Mouse (Mus musculus) hindbrain, embryonic 16.5 days (tissue): ENCODE data around the gene Gm10974. TPM values are rescaled to one million over a fixed set of nuclear protein-coding genes. Genes with fewer than 3 reads are reported as not detected.

Experiments
- ATAC-seq: fragments of 200-750 bp; cut with Nextera tagmentation; 2 replicates; pipeline ENCODE4 v1.8.0; 2017; ENCODE audit warnings: moderate TSS enrichment, moderate library complexity
- H3K27ac ChIP-seq: fragments of 300-500 bp; sonication (generic); 2 replicates; pipeline ENCODE4 v1.5.1; 2014; ENCODE audit warnings: low read depth, mild to moderate bottlenecking, control low read depth, low read length, moderate library complexity
- H3K27me3 ChIP-seq: fragments of 300-500 bp; sonication (generic); replicated peaks from 2 replicates; pipeline ENCODE4 v1.6.1; 2014; ENCODE audit warnings: low read length; ENCODE audit not compliant: control insufficient read depth, insufficient read depth
- H3K36me3 ChIP-seq: fragments of 300-500 bp; sonication (generic); 2 replicates; pipeline ENCODE4 v1.6.1; 2014; ENCODE audit warnings: mild to moderate bottlenecking, low read length, moderate library complexity, mixed read lengths; ENCODE audit not compliant: control insufficient read depth, insufficient read depth
- H3K4me1 ChIP-seq: fragments of 300-500 bp; sonication (generic); 2 replicates; pipeline ENCODE4 v1.6.1; 2014; ENCODE audit warnings: low read depth, low read length; ENCODE audit not compliant: control insufficient read depth, insufficient read depth
- H3K4me2 ChIP-seq: fragments of 300-500 bp; sonication (generic); 2 replicates; pipeline ENCODE4 v1.6.1; 2014; ENCODE audit warnings: mild to moderate bottlenecking, low read length, control low read depth, moderate library complexity
- H3K4me3 ChIP-seq: fragments of 300-500 bp; sonication (generic); 2 replicates; pipeline ENCODE4 v1.5.1; 2014; ENCODE audit warnings: mild to moderate bottlenecking, low read length, control low read depth, moderate library complexity
- H3K9ac ChIP-seq: fragments of 300-500 bp; sonication (generic); 2 replicates; pipeline ENCODE4 v1.6.1; 2014; ENCODE audit warnings: low read depth, mild to moderate bottlenecking, control low read depth, low read length, moderate library complexity
- H3K9me3 ChIP-seq: fragments of 300-500 bp; sonication (generic); 2 replicates; pipeline ENCODE4 v1.6.1; 2014; ENCODE audit warnings: mild to moderate bottlenecking, low read length, moderate library complexity; ENCODE audit not compliant: control insufficient read depth
- WGBS: fragments of 180-500 bp; shearing (Covaris S2); extraction: QIAGEN DNeasy Blood & Tissue Kit; methylation state at CpG from one replicate; pipeline ENCODE4 v1.1.7; 2014; 5-methylcytosine and 5-hydroxymethylcytosine counted together
- polyA plus RNA-seq: library from polyadenylated mRNA; unstranded; fragments of >200 nt; fragmentation: Nextera tagmentation; extraction: Ambion mirVana; gene quantifications from 2 replicates; pipeline ENCODE4 v1.2.1, GENCODE M21; 2015

The Gm10974 gene
- polyA plus RNA-seq, 1 experiment from 2014 or later = not detected

DNA sequence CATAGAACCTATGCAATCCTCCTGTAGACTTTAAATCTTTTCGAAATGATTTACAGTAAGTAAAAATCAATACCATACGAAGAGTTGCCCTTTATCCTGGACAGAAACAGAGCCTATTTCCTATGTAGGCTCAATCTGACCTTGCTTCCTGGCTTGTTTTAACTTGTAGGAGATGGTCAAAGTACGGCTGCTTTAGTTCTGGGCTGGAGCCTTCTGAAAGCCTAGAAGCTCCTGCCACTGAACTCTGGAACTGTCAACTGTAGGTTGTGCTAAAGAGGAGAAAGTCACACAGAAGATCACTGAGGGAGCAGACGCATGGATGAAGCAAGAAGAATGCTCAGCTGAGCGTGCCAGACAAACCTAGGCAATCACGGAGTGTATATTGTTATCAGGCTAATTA, 5.3 kb downstream of the Gm10974 start:
- Histone ChIP-seq H3K27me3 (no peaks in the 10 kb centered on the region), H3K9me3 (no peaks in the 10 kb centered on the region), H3K27ac (no peak overlapping the region), H3K4me2 (no peak overlapping the region), H3K4me1 (no peaks in the 10 kb centered on the region), H3K4me3 (no peak overlapping the region), H3K9ac (no peak overlapping the region), H3K36me3 (no peaks in the 10 kb centered on the region)
- WGBS = 86% methylated on average over 6 of the region's 6 CpGs
- no peak for ATAC-seq

DNA sequence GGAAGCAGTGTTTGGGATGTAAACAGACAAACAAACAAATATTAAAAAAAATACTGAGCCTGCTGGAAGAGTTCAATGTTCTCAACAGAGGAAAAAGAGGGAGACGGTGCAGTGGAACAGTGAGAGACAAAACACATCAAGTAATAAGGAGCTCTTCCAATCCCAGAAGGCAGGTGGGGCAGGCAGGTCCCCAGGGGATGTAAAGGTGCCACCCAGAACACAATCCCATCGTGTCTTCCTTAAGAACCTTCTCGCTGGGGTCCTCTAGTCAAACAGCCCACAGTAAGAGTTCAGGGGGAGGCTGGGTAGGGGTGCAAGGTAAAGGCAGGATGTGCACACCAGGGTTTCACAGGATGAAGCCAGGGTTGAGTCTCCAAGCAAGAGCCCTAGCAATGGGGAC, 7.7 kb downstream of the Gm10974 start:
- ATAC-seq = no peak

DNA sequence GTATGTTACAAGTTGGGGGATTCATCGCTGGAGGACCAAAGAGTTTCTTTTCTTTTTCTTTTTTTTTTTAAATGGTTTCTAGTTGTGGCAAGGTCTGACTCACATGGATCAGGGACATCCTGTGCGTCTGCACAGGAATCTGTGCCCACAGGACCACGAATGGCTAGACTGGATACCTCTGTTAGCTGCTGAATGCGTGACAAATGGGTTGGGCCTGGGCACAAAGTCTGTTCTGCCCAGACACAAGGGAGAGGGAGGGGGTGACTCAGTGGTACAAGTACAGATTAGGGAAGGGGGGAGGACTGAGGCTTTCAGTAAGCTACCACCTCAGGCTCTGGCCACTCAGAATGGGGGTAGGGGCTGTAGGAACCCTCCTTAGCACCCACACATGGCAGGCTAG, 10.0 kb downstream of the Gm10974 start:
- ATAC-seq = no peak
- no peak overlapping the region for H3K4me3 ChIP-seq
- H3K9ac ChIP-seq = no peak overlapping the region
- no peaks in the 10 kb centered on the region for H3K4me1 ChIP-seq
- 83% methylated on average over 4 of the region's 4 CpGs for WGBS
- H3K9me3 ChIP-seq = no peaks in the 10 kb centered on the region
- H3K36me3 ChIP-seq = no peaks in the 10 kb centered on the region
- no peaks in the 10 kb centered on the region for H3K27me3 ChIP-seq
- no peak overlapping the region for H3K4me2 ChIP-seq
- no peak overlapping the region for H3K27ac ChIP-seq

More for the DNA sequence above, 7.7 kb downstream of the Gm10974 start:
- H3K27me3 ChIP-seq = no peaks in the 10 kb centered on the region
- no peak overlapping the region for H3K27ac ChIP-seq
- H3K9me3 ChIP-seq = no peaks in the 10 kb centered on the region
- no peaks in the 10 kb centered on the region for H3K36me3 ChIP-seq
- no peak overlapping the region for H3K9ac ChIP-seq
- no peak overlapping the region for H3K4me3 ChIP-seq
- H3K4me1 ChIP-seq = no peaks in the 10 kb centered on the region
- H3K4me2 ChIP-seq = no peak overlapping the region
- 90% methylated on average over 3 of the region's 3 CpGs for WGBS

DNA sequence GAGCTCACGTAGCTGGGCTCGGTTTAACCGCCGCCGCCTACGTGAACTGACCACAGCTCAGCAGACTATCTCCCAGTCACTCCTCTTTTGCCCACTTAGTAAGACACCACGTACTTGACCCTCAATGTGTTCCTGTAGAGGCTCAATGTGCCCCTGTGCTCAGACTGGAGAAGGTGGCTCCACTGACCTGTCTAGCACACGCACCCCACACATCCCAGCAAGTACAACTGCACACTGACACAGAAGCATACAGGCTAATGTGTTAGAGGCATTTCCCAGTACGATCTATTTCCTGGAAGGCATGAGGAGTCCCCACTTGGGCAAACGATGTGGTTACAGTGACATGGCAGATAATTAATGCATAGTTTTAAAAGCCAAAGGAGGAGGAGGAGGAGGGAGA, 10.9 kb downstream of the Gm10974 start:
- H3K9me3 ChIP-seq = no peaks in the 10 kb centered on the region
- WGBS = 88% methylated on average over 10 of the region's 10 CpGs
- H3K4me1 ChIP-seq = no peaks in the 10 kb centered on the region
- ATAC-seq = no peak
- H3K27me3 ChIP-seq = no peaks in the 10 kb centered on the region
- H3K36me3 ChIP-seq = no peaks in the 10 kb centered on the region
- no peak overlapping the region for H3K27ac ChIP-seq
- H3K9ac ChIP-seq = no peak overlapping the region
- H3K4me3 ChIP-seq = no peak overlapping the region
- no peak overlapping the region for H3K4me2 ChIP-seq

DNA sequence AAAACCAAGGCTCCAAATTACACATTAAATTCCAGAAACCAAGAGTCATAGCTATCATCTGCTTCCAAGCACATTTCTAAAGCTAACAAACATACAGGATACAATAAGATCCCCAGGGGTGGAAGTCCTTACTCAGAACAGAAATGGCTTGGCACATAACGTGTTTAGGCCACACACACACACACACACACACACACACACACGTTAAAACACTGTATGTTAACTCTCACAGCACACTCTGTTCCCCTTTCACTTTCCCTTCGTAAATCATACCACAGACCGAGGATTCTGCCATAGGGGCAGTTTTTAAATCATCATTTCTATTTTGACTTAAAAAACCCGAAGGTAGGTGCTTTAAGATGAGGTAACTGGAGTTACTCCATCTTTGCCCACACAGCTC, 18.5 kb downstream of the Gm10974 start:
- 72% methylated on average over 5 of the region's 5 CpGs for WGBS
- H3K4me2 ChIP-seq = no peak overlapping the region
- H3K9me3 ChIP-seq = no peaks in the 10 kb centered on the region

DNA sequence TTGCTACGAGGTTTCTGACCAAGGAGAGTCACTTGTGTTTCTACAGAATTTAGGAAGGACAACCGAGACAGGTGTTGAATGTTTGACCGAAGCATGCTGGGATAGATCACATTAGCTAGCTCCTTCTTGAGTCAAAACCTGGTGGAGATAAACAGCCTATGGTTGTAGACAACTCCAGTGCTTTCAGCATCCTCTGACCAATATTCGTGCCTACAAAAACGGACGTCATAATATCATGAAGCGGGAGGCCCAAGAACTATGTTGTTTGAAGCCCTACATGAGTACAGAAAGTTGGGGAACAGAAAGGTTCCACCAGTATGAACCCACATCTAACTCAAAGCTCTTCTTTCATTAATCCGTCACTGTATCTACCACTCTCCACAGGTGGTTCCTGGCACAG, 19.2 kb downstream of the Gm10974 start:
- 92% methylated on average over 8 of the region's 8 CpGs for WGBS
- Histone ChIP-seq H3K4me2 (no peak overlapping the region), H3K27ac (no peak overlapping the region), H3K9me3 (no peaks in the 10 kb centered on the region), H3K27me3 (no peaks in the 10 kb centered on the region), H3K36me3 (no peaks in the 10 kb centered on the region), H3K4me1 (peaks cover 11% of the 10 kb centered on the region), H3K4me3 (no peak overlapping the region), H3K9ac (no peak overlapping the region)
- ATAC-seq = no peak

More for the DNA sequence above, 18.5 kb downstream of the Gm10974 start:
- H3K27me3 ChIP-seq = no peaks in the 10 kb centered on the region
- ATAC-seq = no peak
- H3K9ac ChIP-seq = no peak overlapping the region
- H3K36me3 ChIP-seq = no peaks in the 10 kb centered on the region
- H3K4me3 ChIP-seq = no peak overlapping the region
- H3K27ac ChIP-seq = no peak overlapping the region
- H3K4me1 ChIP-seq = peaks cover 11% of the 10 kb centered on the region

DNA sequence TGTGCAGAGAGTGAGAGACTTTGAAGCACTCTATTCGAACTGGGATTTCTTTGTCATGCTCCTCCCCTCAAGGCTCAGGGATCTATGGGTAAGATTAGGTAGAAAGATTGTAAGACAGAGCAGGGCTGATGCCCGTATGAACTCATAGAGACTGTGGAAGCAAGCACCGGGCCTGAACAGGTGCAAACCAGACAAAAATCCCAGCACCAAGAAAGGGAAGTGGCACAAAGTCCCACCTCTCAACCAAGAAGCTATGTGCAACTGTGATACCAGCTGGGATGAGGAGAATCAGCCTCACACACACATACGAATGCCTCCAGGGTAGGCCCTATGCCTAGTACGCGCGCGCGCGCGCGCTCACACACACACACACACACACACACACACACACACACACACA, 20.1 kb downstream of the Gm10974 start:
- Histone ChIP-seq H3K4me3 (no peak overlapping the region), H3K9me3 (no peaks in the 10 kb centered on the region), H3K4me2 (no peak overlapping the region), H3K9ac (no peak overlapping the region), H3K27ac (no peak overlapping the region), H3K36me3 (no peaks in the 10 kb centered on the region), H3K4me1 (peaks cover 11% of the 10 kb centered on the region), H3K27me3 (no peaks in the 10 kb centered on the region)
- 92% methylated on average over 12 of the region's 12 CpGs for WGBS
- ATAC-seq = no peak

DNA sequence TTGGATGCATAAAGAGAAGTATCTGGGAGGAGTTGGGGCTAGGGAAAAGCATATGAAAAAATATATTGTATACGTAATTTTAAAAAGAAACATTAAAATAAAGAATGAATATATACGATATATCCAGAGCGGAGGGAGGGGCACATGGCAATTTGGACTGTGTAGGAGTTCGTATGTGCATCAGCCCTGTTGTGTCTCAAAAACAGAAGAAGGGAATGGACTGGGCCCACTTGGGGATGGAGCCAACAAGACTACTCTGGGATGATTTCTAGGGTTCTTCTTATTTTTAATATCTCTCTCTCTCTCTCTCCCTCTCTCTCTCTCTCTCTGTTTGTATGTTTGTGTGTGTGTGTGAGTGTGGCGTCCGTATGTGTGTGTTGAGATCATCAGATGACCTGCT, 20.7 kb downstream of the Gm10974 start:
- no peaks in the 10 kb centered on the region for H3K36me3 ChIP-seq
- H3K4me2 ChIP-seq = no peak overlapping the region
- H3K9me3 ChIP-seq = no peaks in the 10 kb centered on the region
- H3K4me3 ChIP-seq = no peak overlapping the region
- no peak overlapping the region for H3K9ac ChIP-seq
- 93% methylated on average over 6 of the region's 6 CpGs for WGBS
- peaks cover 11% of the 10 kb centered on the region for H3K4me1 ChIP-seq
- ATAC-seq = no peak
- no peaks in the 10 kb centered on the region for H3K27me3 ChIP-seq
- H3K27ac ChIP-seq = no peak overlapping the region

DNA sequence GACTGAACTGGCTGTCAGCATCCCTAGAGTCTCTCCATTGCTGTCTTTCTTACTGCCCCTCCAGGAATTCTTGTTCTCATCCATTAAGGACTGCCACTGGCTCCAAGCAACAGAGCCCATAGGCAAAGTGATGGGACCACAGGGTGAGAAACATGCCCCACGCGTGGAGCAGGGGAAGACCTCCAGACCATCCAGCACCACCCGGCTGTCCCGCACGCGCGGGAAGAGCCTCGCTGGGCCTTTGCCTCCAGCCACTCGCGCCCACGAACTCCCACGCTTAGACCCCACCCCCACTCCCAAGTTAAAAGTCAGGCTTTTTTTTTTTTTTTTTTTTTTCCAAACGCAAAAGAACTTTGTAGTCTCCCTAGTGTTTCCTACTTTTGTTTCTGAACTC, 21.7 kb downstream of the Gm10974 start:
- Histone ChIP-seq H3K4me1 (peaks cover 11% of the 10 kb centered on the region), H3K36me3 (no peaks in the 10 kb centered on the region), H3K27me3 (no peaks in the 10 kb centered on the region), H3K9ac (no peak overlapping the region), H3K27ac (no peak overlapping the region), H3K4me3 (peak overlapping the region; percentile 52), H3K9me3 (no peaks in the 10 kb centered on the region), H3K4me2 (peak overlapping the region; percentile 96)
- no peak for ATAC-seq
- WGBS = 1% methylated on average over 12 of the region's 13 CpGs
